Mouse (Mus musculus): ENCODE measurements at regions not wholly inside any gene's neighbourhood (a gene's known extent, or its start where the extent isn't known, plus 50 kb on each side); places are given as distances from the start of the nearest gene placed in this dataset.
A peak's percentile ranks its signal among the peaks of the same experiment; 100 is the strongest.

DNA sequence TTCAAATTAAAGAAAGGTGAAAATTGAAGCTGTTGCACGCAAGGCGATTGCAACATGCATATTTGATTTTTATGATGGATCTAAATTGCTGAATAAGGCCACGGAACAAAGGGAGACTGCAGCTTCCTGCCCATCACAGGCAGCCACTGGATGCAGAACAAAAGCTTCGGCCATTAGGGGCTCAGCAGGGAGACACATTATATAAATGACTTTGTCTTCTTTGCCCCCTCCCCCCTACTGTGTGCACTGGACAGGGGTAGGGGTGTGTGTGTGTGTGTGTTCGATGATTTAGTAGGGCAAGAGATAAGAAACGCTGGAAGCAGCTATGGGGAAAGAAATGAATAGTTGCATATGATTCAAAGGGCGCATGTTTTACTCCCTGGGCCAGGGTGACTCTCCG, 481.2 kb upstream of the Pmfbp1 start:
- no peak for DNase-seq (ENCODE audit: low spot score)

DNA sequence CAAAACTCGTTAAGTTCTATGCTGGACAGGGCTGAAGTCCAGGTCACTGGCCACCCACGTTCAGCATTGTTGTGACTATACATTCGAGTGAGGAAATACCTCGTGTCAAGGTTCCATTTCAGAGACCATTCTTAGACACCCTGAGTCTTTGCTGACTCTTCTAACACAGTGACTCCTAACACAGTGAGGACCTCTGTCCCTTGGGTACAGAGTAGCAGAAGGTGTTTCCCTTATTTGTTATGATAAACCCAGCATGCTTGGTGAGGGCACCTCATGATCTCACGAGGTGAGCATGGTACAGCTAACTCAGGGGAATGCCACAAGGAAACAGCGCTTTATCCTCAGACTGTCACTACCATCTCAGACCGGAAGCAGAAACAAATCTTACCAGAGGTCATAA, 480.2 kb upstream of the Pmfbp1 start:
- no peak for DNase-seq (ENCODE audit: low spot score)

DNA sequence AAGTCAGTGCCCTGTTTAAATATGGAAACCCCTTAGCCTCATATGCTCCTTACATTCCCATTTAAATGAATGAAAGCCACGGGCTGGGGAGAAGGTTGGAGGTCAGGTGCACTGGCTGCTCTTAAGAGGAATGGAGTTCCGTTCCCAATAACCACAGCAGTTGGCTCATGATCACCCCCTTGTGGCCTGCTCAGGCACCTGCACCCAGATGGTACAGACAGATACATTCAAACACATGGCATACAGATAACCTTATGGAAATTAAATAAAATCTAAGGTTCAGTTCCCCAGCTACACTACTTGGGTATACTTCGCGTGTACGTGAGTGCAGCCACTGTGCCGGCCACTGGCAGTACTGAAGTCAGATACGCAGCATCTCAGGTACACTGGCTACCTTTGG, 479.1 kb upstream of the Pmfbp1 start:
- DNase-seq (ENCODE audit: low spot score) = peak; percentile 75

DNA sequence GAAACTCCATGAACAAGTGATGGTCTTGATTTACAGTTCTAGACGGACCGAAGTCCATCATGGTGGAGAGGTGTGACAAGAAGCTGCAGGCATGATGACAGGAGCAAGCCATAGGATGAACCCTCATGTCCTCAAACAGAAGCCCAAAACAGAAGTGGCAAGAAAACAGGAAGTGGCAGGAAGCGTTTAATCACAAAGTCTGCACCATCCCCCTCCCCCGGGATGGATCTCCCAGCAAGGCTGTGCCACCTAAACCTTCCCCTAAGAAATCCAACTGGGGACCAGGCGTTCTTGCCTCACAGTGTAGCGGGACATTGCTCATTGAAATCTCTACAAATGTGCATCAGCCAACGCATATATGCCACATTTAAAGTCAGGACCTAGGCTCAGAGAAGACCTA, 474.3 kb upstream of the Pmfbp1 start:
- DNase-seq (ENCODE audit: low spot score) = peak; percentile 18

GRCm38 (mm10) chr8:109020102-109020501, 473.7 kb upstream of the Pmfbp1 start:
- DNase-seq (ENCODE audit: low spot score) = no peak

DNA sequence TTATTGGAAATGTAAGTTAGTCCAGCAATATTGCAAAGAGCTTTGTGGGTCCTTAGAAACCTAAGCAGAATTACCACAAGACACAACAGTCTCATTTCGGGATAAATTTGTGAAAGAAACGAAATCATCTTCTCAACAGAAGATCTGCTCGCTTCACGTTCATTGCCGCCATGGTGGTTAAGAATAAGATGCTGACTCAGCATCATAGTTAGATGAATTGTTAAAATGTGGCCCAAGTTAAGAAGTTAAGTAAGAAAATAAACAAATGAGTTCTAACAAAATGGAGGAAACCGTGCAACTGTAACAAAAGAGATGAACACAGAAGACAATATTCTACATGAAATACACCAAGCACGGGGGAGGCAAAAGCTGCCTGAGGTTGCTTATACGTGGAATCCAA, 465.9 kb upstream of the Pmfbp1 start:
- no peak for DNase-seq (ENCODE audit: low spot score)

DNA sequence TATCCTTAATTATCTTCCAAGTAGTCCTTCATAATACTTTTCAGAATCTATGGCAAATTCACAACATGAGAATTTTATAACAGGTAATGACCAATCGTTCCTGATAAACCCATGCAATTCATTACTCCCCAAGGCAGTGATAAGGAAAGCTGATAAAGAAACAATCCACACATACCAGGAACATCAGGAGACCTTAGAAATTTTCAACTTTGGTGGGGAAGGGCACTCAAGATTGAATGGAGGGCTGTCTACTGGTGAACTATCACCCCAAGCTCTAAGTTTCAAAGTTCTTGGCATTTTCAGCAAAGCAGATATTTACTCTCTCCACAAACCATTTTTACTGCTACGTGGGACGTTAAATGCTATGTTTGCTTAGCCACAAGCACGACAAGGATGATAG, 440.2 kb upstream of the Pmfbp1 start:
- no peak for DNase-seq (ENCODE audit: low spot score)

DNA sequence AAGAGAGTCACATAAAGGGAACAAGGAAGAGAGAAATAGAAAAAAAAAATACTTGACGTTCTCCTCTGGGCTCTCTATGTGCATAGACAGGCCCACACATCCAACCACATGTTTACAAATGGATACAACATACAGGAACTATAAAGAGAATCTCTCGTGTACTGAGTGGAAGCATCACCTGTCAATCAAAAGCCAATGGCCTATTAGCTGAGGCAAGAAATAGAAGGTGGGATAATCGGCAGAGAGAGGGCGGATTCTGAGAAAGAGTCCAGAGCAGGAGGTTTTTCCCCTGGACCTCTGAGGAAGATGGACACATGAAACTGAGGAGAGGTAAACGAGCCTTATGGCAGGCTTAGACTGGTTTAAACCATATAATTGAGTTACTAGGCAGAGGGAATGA, 434.7 kb upstream of the Pmfbp1 start:
- no peak for DNase-seq (ENCODE audit: low spot score)

DNA sequence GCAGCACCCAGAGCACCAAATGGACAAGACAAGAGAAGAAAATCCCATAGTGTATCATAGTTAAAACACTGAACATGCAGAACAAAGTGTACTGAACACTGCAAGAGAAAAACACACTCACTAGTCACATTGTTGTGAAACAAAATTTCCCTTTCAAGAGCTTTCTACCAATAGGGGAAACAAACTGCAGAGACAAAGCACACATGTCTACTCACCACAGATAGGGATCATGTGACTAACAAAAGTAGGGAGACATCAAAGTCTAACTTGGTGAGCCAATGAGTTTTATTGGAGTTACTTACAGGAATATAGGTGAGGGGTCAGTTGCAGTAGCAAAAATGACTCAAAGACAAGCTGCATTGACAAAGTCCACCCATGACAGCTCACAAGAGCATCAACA, 431.5 kb upstream of the Pmfbp1 start:
- DNase-seq (ENCODE audit: low spot score) = no peak

- no peak for DNase-seq (ENCODE audit: low spot score)
These were observed 420.1 kb upstream of the Pmfbp1 start for GRCm38 (mm10) chr8:109073715-109074114.

DNA sequence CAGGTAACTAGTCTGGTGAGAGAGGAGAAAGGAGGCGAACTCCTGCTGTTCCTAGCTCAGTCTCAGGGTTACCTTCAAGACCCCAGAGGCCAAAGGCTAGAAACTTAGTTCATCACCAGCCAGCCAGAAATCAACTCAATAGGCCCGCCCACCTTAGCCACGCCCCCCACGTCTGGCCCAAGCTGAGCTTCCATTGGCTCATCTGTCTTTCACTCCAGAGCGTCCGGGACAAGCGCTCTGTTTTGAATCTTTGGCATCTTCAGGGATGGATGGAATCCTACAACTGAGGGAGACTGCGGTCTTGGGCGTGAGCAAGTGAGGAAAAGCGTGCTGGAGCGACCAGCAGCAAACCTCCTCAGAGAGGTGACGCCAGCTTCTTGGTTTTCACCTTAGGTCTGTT, 418.8 kb upstream of the Pmfbp1 start:
- no peak for DNase-seq (ENCODE audit: low spot score)

- DNase-seq (ENCODE audit: low spot score) = no peak
These were observed 414.6 kb upstream of the Pmfbp1 start for GRCm38 (mm10) chr8:109079223-109079622.

DNA sequence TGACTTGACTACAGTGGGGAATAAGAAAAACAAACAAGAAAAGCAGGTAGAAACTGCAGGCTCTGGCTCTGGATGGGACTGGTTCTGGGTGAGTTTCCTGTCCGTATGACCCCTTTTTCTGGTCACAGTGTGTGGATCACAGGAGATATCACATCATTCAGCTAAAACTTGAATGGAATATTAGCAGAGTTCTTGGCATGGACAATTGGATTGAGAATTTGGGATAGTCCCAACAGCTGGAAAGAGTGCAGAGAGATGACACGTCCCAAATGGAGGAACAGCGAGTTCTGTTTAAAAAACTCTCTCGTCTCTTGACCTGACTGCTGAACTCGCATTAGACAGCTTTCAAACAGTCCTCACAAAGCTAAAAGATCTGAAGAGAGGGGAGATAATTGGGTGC, 412.5 kb upstream of the Pmfbp1 start:
- DNase-seq (ENCODE audit: low spot score) = no peak

- DNase-seq (ENCODE audit: low spot score) = no peak
These were observed 408.7 kb upstream of the Pmfbp1 start for GRCm38 (mm10) chr8:109085134-109085533.

- DNase-seq (ENCODE audit: low spot score) = no peak
These were observed 406.0 kb upstream of the Pmfbp1 start for GRCm38 (mm10) chr8:109087781-109088180.

- no peak for DNase-seq (ENCODE audit: low spot score)
These were observed 394.2 kb upstream of the Pmfbp1 start for GRCm38 (mm10) chr8:109099671-109100070.

DNA sequence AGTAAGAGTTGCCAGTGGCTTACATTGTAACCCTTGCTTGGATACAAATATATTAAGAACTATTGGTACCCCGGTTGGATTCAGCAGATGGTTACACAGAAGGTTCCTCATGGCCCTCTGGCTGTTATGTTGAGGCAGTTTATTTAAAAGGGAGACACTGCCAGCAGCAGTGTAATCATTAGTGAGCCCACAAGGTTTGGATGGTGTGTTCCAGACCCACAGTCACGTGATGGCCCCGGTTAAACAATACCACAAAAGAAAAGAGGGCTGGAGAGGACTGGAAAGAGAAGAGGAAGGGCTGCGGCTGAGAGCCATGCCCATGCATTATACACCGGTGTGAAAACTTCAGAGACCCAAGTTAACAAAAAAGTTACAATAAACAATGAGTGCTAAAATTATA, 392.4 kb upstream of the Pmfbp1 start:
- no peak for DNase-seq (ENCODE audit: low spot score)

DNA sequence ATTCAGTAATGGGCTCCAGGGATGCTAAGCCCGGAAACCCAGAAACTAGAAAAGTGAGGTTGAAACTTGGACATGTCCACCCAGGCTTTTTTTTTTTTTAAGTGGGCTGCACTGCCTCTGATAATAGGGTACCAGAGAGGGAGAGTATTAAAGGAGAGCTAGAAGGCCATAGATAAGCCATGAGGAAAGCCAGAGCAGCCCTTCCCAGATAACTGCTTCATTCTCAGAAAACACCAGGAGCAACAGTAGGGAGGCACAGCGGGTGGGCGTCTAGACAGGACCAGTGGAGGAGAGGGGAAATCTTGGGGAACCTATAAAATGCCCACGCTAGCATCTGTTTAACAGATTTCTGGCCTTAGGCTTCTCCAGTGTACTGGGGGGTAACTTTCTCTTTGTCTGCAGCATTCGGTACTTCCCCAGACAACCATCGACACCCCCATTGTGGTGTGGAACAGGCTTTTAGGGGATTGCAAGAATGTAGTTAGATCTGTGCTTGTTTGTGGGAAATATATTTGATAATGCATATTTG, 389.0 kb upstream of the Pmfbp1 start:
- DNase-seq (ENCODE audit: low spot score) = no peak

DNA sequence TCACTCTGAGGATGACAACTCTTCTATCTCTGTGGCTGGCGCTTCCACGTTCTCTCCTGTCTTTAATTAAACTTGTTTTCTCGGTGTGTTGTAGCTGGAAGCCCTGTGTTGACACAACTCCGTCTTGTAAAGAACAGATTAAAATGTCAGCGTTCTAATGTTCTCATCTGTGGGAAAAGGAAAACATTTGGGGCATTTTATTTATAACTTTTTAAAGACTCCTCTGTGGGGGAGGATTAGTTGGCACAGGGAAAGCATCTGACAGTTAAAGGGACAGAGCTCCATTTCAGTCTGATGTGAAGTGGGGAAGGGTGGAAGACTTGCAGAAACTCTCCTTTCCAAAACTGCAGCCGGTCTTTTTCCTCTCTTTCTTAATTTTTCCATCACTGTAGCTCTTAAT, 388.1 kb upstream of the Pmfbp1 start:
- no peak for DNase-seq (ENCODE audit: low spot score)

GRCm38 (mm10) chr8:109106971-109107370, 386.9 kb upstream of the Pmfbp1 start:
- no peak for DNase-seq (ENCODE audit: low spot score)

GRCm38 (mm10) chr8:109107762-109108161, 386.1 kb upstream of the Pmfbp1 start:
- DNase-seq (ENCODE audit: low spot score) = no peak

DNA sequence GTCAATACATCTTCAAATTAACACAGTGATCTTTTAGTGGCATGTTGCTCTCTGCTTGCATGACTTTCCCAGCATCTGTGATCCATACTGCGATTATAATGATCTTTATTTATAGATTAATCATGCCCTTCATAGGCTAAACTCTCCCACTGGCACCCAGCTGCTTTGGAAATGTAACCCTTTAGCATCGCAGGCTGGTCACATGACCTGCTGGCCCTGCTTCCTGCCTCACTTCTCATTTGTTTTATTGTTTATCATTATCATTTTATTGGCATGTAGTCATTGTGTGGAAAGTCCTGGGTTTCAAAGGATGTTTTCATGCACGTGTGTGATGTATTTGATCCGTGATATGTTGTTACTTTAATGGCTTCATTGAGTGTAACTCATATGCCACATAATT, 384.4 kb upstream of the Pmfbp1 start:
- no peak for DNase-seq (ENCODE audit: low spot score)

DNA sequence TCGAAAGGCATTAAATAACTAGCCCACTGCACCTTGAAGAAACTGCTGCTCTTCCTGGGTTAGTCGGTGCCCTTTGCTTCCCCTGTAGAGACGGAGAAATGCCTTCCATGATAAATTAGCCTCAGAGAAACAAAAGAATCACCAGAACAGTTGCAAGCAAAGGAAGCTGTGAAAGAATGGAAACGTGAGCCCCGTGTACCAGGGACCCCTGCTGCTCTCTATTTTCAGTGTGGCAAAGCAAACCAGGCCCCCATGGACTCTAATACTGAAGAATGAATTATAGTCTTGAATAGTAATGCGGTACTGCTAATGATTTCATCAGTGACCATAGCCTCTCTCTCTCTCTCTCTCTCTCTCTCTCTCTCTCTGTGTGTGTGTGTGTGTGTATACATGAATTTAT, 372.1 kb upstream of the Pmfbp1 start:
- DNase-seq (ENCODE audit: low spot score) = no peak

GRCm38 (mm10) chr8:109142495-109143158, 351.2 kb upstream of the Pmfbp1 start:
- DNase-seq (ENCODE audit: low spot score) = no peak
